Mouse (Mus musculus): Measurements from ENCODE around the gene Trib3. TPM values are rescaled to one million over a fixed set of nuclear protein-coding genes. Genes with fewer than 3 reads are reported as not detected.

The Trib3 gene
- polyA plus RNA-seq, 1 experiment from 2014 or later, result 1.1 TPM

DNA sequence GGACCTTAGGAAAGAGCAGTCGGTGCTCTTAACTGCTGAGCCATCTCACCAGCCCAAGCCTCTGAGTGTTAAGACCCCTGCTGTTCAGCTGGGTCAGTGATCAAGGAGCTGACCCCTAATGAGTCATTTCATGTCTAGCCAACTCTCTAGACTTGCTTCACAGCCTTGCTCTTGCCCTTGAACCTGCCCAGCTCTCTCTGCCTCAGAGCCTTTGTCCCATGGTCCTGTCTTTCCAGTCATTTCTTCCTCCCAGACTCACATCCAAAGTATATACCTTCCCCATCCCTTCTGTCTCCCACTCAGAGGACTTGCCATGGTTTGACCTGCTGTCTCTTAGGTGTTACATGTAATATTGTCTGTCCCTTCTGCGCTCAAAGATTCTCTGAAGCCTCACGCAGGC is 13.4 kb upstream of the Trib3 start:
- no peaks in the 10 kb centered on the region for H3K36me3 ChIP-seq (ENCODE audit: control insufficient read depth, insufficient read depth, low read length)
- H3K27me3 ChIP-seq (ENCODE audit: control insufficient read depth, insufficient read depth, low read length), result no peaks in the 10 kb centered on the region
- no peak overlapping the region for H3K27ac ChIP-seq (ENCODE audit: low read length)
- no peaks in the 10 kb centered on the region for H3K4me1 ChIP-seq (ENCODE audit: control insufficient read depth, insufficient read depth, low read length)
- H3K4me3 ChIP-seq (ENCODE audit: low read depth, low read length), result no peak overlapping the region
- WGBS, result 81% methylated on average over 3 of the region's 3 CpGs
- no peak overlapping the region for H3K4me2 ChIP-seq (replicated peaks; ENCODE audit: low read depth, low read length)
- H3K9ac ChIP-seq (replicated peaks; ENCODE audit: low read depth, low read length), result no peak overlapping the region
- ATAC-seq (ENCODE audit: insufficient number of reproducible peaks, insufficient read depth, low FRiP score, low read depth), result no peak
- no peaks in the 10 kb centered on the region for H3K9me3 ChIP-seq (ENCODE audit: control insufficient read depth, low read depth, low read length)

DNA sequence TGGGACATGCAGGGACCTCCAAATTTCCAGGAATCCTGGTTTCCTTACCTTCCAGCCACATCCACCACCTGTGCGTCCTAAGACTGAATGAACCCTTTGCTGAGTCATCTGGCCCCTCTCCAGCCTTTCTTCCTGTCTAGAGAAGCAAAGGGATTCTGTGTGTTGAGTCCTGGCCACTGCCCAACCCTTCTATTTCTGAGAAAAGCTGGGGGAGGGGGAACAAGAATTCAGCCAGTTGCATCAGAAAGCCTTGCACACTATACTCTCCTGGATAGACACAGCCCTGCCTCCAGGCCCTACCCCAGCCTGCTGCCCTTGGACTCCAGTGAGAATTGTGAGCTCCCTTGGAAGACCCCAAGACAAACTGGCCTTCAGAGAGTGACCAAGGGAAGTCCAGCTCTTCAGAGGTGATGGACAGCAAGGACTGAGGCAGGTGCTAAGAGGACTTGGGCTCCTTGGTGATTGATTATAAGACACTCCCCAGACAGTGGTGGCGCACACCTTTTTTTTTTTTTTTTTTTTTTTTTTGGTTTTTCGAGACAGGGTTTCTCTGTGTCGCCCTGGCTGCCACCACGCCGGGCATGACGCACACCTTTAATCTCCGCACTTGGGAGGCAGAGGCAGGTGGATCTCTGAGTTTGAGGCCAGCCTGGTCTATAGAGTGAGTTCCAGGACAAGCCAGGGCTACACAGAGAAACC is 6.2 kb upstream of the Trib3 start:
- ATAC-seq (ENCODE audit: insufficient number of reproducible peaks, insufficient read depth, low FRiP score, low read depth), result peak; percentile 56; the same call in 1 of the 2 replicates
- 86% methylated on average over 8 of the region's 8 CpGs for WGBS

DNA sequence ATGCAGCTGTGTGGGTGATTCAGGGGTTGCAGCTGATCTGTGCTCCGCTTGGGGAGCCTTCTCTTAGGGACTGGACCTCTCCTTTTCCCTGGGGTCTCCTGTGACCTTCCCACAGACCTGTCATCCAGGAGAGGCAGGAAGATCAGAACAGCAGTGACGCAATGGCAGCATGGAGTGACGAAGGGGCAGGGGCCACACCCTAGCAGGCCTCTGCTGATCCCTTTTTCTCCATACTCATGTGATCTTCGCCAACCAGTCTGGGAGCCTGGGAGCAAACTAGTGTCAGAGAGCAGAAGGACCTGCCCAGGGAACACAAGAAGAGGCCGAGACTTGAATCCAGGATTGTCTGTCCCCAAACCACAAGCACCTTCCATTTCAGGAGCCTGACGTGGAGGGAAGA is 5.4 kb upstream of the Trib3 start:
- WGBS, result 74% methylated on average over 6 of the region's 6 CpGs
- H3K4me3 ChIP-seq (ENCODE audit: low read depth, low read length), result no peak overlapping the region
- no peak overlapping the region for H3K4me2 ChIP-seq (replicated peaks; ENCODE audit: low read depth, low read length)
- no peaks in the 10 kb centered on the region for H3K27me3 ChIP-seq (ENCODE audit: control insufficient read depth, insufficient read depth, low read length)
- no peak for ATAC-seq (ENCODE audit: insufficient number of reproducible peaks, insufficient read depth, low FRiP score, low read depth)
- H3K9ac ChIP-seq (replicated peaks; ENCODE audit: low read depth, low read length), result no peak overlapping the region
- H3K4me1 ChIP-seq (ENCODE audit: control insufficient read depth, insufficient read depth, low read length), result 0 out of 2 replicates have a peak, but pooled peaks cover 3% of the 10 kb centered on the region
- H3K9me3 ChIP-seq (ENCODE audit: control insufficient read depth, low read depth, low read length), result no peaks in the 10 kb centered on the region
- H3K27ac ChIP-seq (ENCODE audit: low read length), result no peak overlapping the region
- no peaks in the 10 kb centered on the region for H3K36me3 ChIP-seq (ENCODE audit: control insufficient read depth, insufficient read depth, low read length)

More for the DNA sequence above, 6.2 kb upstream of the Trib3 start:
- H3K9ac ChIP-seq (replicated peaks; ENCODE audit: low read depth, low read length), result no peak overlapping the region
- H3K36me3 ChIP-seq (ENCODE audit: control insufficient read depth, insufficient read depth, low read length), result no peaks in the 10 kb centered on the region
- H3K9me3 ChIP-seq (ENCODE audit: control insufficient read depth, low read depth, low read length), result no peaks in the 10 kb centered on the region
- H3K27me3 ChIP-seq (ENCODE audit: control insufficient read depth, insufficient read depth, low read length), result no peaks in the 10 kb centered on the region
- no peaks in the 10 kb centered on the region for H3K4me1 ChIP-seq (ENCODE audit: control insufficient read depth, insufficient read depth, low read length)
- H3K4me3 ChIP-seq (ENCODE audit: low read depth, low read length), result no peak overlapping the region
- no peak overlapping the region for H3K27ac ChIP-seq (ENCODE audit: low read length)
- H3K4me2 ChIP-seq (replicated peaks; ENCODE audit: low read depth, low read length), result no peak overlapping the region

DNA sequence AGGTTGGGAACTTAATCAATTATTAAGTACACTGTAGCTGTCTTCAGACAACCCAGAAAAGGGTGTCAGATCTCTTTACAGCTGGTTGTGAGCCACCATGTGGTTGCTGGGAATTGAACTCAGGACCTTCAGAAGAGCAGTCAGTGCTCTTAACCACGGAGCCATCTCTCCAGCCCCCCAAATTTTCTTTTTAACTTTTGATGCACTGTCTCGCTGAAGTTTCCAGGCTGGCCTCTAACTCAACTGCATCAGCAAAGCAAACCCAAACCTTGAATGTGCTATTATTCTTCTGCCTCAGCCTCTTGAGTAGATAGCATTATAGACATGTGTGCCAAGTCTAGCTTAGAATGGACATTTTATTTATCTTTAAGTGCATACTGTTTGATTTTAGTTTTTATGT is 3.9 kb upstream of the Trib3 start:
- Histone ChIP-seq H3K4me2 (replicated peaks; ENCODE audit: low read depth, low read length) (no peak overlapping the region), H3K4me1 (ENCODE audit: control insufficient read depth, insufficient read depth, low read length) (0 out of 2 replicates have a peak, but pooled peaks cover 3% of the 10 kb centered on the region), H3K4me3 (ENCODE audit: low read depth, low read length) (no peak overlapping the region), H3K9me3 (ENCODE audit: control insufficient read depth, low read depth, low read length) (no peaks in the 10 kb centered on the region), H3K9ac (replicated peaks; ENCODE audit: low read depth, low read length) (no peak overlapping the region), H3K27me3 (ENCODE audit: control insufficient read depth, insufficient read depth, low read length) (no peaks in the 10 kb centered on the region), H3K27ac (ENCODE audit: low read length) (no peak overlapping the region), H3K36me3 (ENCODE audit: control insufficient read depth, insufficient read depth, low read length) (no peaks in the 10 kb centered on the region)
- WGBS, result 72% methylated on average over 2 of the region's 2 CpGs
- ATAC-seq (ENCODE audit: insufficient number of reproducible peaks, insufficient read depth, low FRiP score, low read depth), result no peak

DNA sequence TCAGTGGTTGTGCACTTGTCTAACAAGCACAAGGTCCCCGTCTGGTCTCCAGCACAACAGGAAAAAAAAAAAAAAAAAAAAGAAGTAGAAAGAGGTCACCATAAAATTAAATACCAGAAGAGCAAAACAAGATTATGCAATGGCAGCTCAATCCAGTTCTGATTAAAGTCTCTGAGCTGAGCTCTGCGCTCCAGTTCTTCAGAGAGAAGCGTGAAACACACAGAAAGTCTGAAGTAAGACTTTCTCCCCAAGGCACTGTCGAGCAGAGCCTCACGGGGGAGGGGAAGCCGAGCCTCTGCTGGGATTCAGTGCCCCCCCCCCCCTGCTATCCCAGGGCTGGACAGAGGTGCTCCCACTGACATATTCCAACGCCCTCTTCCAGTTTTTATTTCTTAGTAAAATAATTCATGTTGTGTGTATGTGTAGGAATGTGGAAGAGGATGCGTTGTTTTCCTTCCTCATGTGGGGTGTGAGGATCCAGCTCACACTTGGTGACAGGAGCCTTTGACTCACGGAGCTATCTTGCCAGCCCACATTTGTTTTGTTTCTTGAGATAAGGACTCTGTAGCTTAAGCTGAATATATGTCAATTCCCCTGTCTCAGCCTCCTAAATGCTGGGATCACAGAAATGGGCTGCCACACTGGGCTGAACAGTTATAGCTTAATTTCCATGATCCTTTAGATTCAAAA is 3.1 kb upstream of the Trib3 start:
- 0 out of 2 replicates have a peak, but pooled peaks cover 3% of the 10 kb centered on the region for H3K4me1 ChIP-seq (ENCODE audit: control insufficient read depth, insufficient read depth, low read length)
- no peak overlapping the region for H3K4me3 ChIP-seq (ENCODE audit: low read depth, low read length)
- 44% methylated on average over 9 of the region's 9 CpGs for WGBS
- no peak overlapping the region for H3K27ac ChIP-seq (ENCODE audit: low read length)
- no peaks in the 10 kb centered on the region for H3K27me3 ChIP-seq (ENCODE audit: control insufficient read depth, insufficient read depth, low read length)
- H3K9ac ChIP-seq (replicated peaks; ENCODE audit: low read depth, low read length), result no peak overlapping the region
- no peak overlapping the region for H3K4me2 ChIP-seq (replicated peaks; ENCODE audit: low read depth, low read length)
- H3K9me3 ChIP-seq (ENCODE audit: control insufficient read depth, low read depth, low read length), result no peaks in the 10 kb centered on the region
- H3K36me3 ChIP-seq (ENCODE audit: control insufficient read depth, insufficient read depth, low read length), result no peaks in the 10 kb centered on the region
- no peak for ATAC-seq (ENCODE audit: insufficient number of reproducible peaks, insufficient read depth, low FRiP score, low read depth)

DNA sequence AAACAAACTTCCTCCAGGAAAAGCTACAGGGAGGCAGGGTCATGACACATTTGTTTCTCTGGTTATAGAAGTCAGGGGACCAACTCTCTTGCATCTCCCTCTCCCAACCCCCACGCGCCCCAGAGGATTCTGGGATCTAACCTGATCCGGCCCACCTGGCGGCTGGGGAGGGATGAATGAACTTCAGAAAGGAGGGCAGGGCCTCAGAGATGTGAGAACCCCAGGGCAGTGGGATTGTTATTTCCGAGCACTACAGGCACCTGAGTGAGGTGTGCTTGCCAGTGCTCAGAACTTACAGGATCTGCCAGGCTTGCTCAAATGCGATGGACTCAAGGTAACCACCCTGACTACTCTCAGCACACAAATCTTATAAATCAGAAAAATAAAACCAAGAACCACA is 1.6 kb upstream of the Trib3 start:
- Histone ChIP-seq H3K4me2 (replicated peaks; ENCODE audit: low read depth, low read length) (no peak overlapping the region), H3K9ac (replicated peaks; ENCODE audit: low read depth, low read length) (no peak overlapping the region), H3K27me3 (ENCODE audit: control insufficient read depth, insufficient read depth, low read length) (no peaks in the 10 kb centered on the region), H3K36me3 (ENCODE audit: control insufficient read depth, insufficient read depth, low read length) (no peaks in the 10 kb centered on the region), H3K27ac (ENCODE audit: low read length) (no peak overlapping the region), H3K4me1 (ENCODE audit: control insufficient read depth, insufficient read depth, low read length) (0 out of 2 replicates have a peak, but pooled peaks cover 3% of the 10 kb centered on the region), H3K4me3 (ENCODE audit: low read depth, low read length) (no peak overlapping the region), H3K9me3 (ENCODE audit: control insufficient read depth, low read depth, low read length) (no peaks in the 10 kb centered on the region)
- ATAC-seq (ENCODE audit: insufficient number of reproducible peaks, insufficient read depth, low FRiP score, low read depth), result no peak
- 55% methylated on average over 6 of the region's 6 CpGs for WGBS

DNA sequence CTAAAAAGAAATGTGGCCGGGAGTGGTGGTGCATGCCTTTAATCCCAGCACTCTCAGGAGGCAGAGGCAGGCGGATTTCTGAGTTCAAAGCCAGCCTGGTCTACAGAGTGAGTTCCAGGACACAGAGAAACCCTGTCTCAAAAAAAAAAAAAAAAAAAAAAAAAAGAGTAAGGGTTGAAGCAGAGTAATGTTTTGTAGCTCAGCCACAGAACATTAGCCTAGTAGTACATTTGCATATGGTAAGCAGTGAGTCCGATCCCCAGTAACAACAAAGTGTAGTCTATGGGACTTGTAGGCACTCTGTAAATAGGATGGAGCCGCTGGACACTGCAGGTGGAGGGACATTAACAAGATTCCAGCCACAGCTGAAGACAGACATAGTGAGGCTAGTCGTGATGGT is 1.1 kb upstream of the Trib3 start:
- WGBS, result 62% methylated on average over 5 of the region's 5 CpGs
- Histone ChIP-seq H3K9me3 (ENCODE audit: control insufficient read depth, low read depth, low read length) (no peaks in the 10 kb centered on the region), H3K27ac (ENCODE audit: low read length) (no peak overlapping the region), H3K4me1 (ENCODE audit: control insufficient read depth, insufficient read depth, low read length) (0 out of 2 replicates have a peak, but pooled peaks cover 3% of the 10 kb centered on the region), H3K4me2 (replicated peaks; ENCODE audit: low read depth, low read length) (no peak overlapping the region), H3K36me3 (ENCODE audit: control insufficient read depth, insufficient read depth, low read length) (no peaks in the 10 kb centered on the region), H3K9ac (replicated peaks; ENCODE audit: low read depth, low read length) (no peak overlapping the region), H3K27me3 (ENCODE audit: control insufficient read depth, insufficient read depth, low read length) (no peaks in the 10 kb centered on the region), H3K4me3 (ENCODE audit: low read depth, low read length) (no peak overlapping the region)
- no peak for ATAC-seq (ENCODE audit: insufficient number of reproducible peaks, insufficient read depth, low FRiP score, low read depth)

DNA sequence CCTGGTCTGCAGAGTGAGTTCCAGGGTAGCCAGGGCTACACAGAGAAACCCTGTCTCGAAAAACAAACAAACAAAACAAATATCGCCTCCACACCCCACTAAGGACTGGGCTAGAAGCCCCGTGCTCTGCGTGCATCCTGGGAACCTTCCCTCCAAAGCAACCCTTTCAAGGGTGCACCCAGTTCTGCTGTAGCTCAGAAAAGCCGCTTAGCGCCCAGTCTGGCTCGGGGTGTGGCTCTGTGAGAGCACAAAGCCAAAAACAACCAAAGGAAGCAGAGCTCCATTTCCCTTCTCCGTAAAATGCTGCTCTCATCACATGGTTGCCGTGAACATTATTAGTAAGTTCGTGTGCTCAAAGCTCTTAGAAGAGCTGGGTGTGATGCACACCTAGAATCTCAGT is 529 bp upstream of the Trib3 start:
- peak overlapping the region; percentile 50 for H3K4me3 ChIP-seq (ENCODE audit: low read depth, low read length)
- no peaks in the 10 kb centered on the region for H3K9me3 ChIP-seq (ENCODE audit: control insufficient read depth, low read depth, low read length)
- H3K36me3 ChIP-seq (ENCODE audit: control insufficient read depth, insufficient read depth, low read length), result no peaks in the 10 kb centered on the region
- H3K27ac ChIP-seq (ENCODE audit: low read length), result no peak overlapping the region
- 0 out of 2 replicates have a peak overlapping the region, but pooled peaks have one; percentile 25 for H3K9ac ChIP-seq (replicated peaks; ENCODE audit: low read depth, low read length)
- peak overlapping the region; percentile 96 for H3K4me2 ChIP-seq (replicated peaks; ENCODE audit: low read depth, low read length)
- H3K27me3 ChIP-seq (ENCODE audit: control insufficient read depth, insufficient read depth, low read length), result no peaks in the 10 kb centered on the region
- 0 out of 2 replicates have a peak, but pooled peaks cover 3% of the 10 kb centered on the region for H3K4me1 ChIP-seq (ENCODE audit: control insufficient read depth, insufficient read depth, low read length)
- WGBS, result 12% methylated on average over 10 of the region's 10 CpGs
- ATAC-seq (ENCODE audit: insufficient number of reproducible peaks, insufficient read depth, low FRiP score, low read depth), result no peak
